Mouse (Mus musculus) liver, embryonic 11.5 days (tissue): ENCODE data around the gene Ina. TPM values are rescaled to one million over a fixed set of nuclear protein-coding genes. Genes with fewer than 3 reads are reported as not detected.
A peak's percentile ranks its signal among the peaks of the same experiment; 100 is the strongest.

Experiments
- ATAC-seq: fragments of 200-750 bp; cut with Nextera tagmentation; replicated peaks from 2 replicates; pipeline ENCODE4 v1.8.0; 2017; ENCODE audit warnings: moderate number of reproducible peaks, mild to moderate bottlenecking, moderate TSS enrichment, moderate library complexity; ENCODE audit not compliant: low FRiP score
- DNase-seq: peaks from one replicate; pipeline ENCODE4 v3.0.0-alpha.2; 2017; ENCODE audit warnings: low spot score
- H3K27ac ChIP-seq: fragments of 300-500 bp; sonication (generic); 2 replicates; pipeline ENCODE4 v1.5.1; 2014; ENCODE audit warnings: mild to moderate bottlenecking, low read depth, low read length, control low read depth
- H3K27me3 ChIP-seq: fragments of 300-500 bp; sonication (generic); replicated peaks from 2 replicates; pipeline ENCODE4 v1.6.1; 2014; ENCODE audit warnings: low read length, mixed read lengths; ENCODE audit not compliant: control insufficient read depth, insufficient read depth
- H3K36me3 ChIP-seq: fragments of 300-500 bp; sonication (generic); 2 replicates; pipeline ENCODE4 v1.6.1; 2014; ENCODE audit warnings: mild to moderate bottlenecking, low read length, moderate library complexity, mixed read lengths; ENCODE audit not compliant: control insufficient read depth, insufficient read depth
- H3K4me1 ChIP-seq: fragments of 300-500 bp; sonication (generic); replicated peaks from 2 replicates; pipeline ENCODE4 v1.6.1; 2014; ENCODE audit warnings: low read length, mixed read lengths; ENCODE audit not compliant: control insufficient read depth, insufficient read depth
- H3K4me2 ChIP-seq: fragments of 300-500 bp; sonication (generic); 2 replicates; pipeline ENCODE4 v1.6.1; 2014; ENCODE audit warnings: mild to moderate bottlenecking, control low read depth, moderate library complexity
- H3K4me3 ChIP-seq: fragments of 300-500 bp; sonication (generic); 2 replicates; pipeline ENCODE4 v1.5.1; 2014; ENCODE audit warnings: low read depth, low read length, control low read depth
- H3K9ac ChIP-seq: fragments of 300-500 bp; sonication (generic); 2 replicates; pipeline ENCODE4 v1.6.1; 2014; ENCODE audit warnings: low read depth, low read length, control low read depth
- H3K9me3 ChIP-seq: fragments of 300-500 bp; sonication (generic); 2 replicates; pipeline ENCODE4 v1.6.1; 2016; ENCODE audit warnings: low read length, inconsistent platforms, mixed read lengths; ENCODE audit not compliant: control insufficient read depth
- WGBS: fragments of 180-500 bp; shearing (Covaris S2); extraction: QIAGEN DNeasy Blood & Tissue Kit; methylation state at CpG from one replicate; pipeline ENCODE4 v1.1.7; 2014; 5-methylcytosine and 5-hydroxymethylcytosine counted together
- polyA plus RNA-seq: library from polyadenylated mRNA; unstranded; fragments of >200 nt; fragmentation: Nextera tagmentation; extraction: Ambion mirVana; gene quantifications from 2 replicates; pipeline ENCODE4 v1.2.1, GENCODE M21; 2014

The Ina gene
- polyA plus RNA-seq, 1 experiment from 2014 or later: 0.26 TPM

DNA sequence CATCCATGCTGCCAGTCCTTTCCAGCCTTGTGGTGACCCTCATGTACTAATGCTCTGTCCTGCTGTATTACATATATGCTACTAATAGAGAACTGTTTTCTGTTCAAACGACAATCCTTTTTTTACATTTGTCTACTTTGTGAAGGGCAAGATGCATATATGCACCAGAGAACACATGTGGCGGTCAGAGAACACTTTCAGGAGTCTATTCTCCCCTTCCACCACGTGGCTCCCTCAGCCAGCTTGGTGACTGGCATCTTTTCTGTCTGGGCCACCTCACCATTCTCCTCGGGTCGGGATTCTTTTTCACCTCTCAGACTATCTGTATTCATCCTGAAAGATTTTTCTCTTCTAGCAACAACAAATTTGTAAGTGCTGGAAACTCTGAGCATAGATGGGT, 8.6 kb upstream of the Ina start:
- WGBS: 52% methylated on average over 5 of the region's 5 CpGs
- ATAC-seq (no peak), DNase-seq (no peak)
- peaks cover 5% of the 10 kb centered on the region; the same call in 1 of the 2 replicates for H3K27me3 ChIP-seq
- no peak overlapping the region for H3K9ac ChIP-seq
- no peak overlapping the region for H3K27ac ChIP-seq
- H3K4me3 ChIP-seq: no peak overlapping the region
- no peak overlapping the region for H3K4me2 ChIP-seq
- H3K36me3 ChIP-seq: no peaks in the 10 kb centered on the region
- H3K9me3 ChIP-seq: no peaks in the 10 kb centered on the region
- no peaks in the 10 kb centered on the region for H3K4me1 ChIP-seq

DNA sequence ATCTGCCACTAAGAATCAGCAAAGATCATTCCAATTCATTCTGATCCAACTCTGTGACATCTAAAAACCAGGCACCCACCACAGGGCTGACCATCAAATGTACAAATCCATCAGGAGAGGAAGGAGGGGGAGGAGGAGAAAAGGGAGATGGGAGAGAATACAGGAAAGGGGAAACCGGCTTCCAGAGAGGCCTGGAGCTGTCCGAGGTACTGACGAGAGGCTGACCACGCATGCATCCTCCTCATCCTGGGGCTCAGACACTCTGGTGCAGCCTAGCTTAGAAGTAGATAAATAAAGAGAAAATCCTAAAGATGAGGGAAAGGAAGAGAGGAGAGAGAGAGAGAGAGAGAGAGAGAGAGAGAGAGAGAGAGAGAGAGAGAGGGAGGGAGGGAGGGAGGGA, 8.2 kb upstream of the Ina start:
- peaks cover 10% of the 10 kb centered on the region for H3K27me3 ChIP-seq
- no peak overlapping the region for H3K4me3 ChIP-seq
- DNase-seq: no peak
- H3K36me3 ChIP-seq: no peaks in the 10 kb centered on the region
- 1% methylated on average over 4 of the region's 4 CpGs for WGBS
- H3K4me1 ChIP-seq: no peaks in the 10 kb centered on the region
- no peak overlapping the region for H3K9ac ChIP-seq
- no peak overlapping the region for H3K27ac ChIP-seq
- no peak overlapping the region for H3K4me2 ChIP-seq
- H3K9me3 ChIP-seq: no peaks in the 10 kb centered on the region
- ATAC-seq: no peak

DNA sequence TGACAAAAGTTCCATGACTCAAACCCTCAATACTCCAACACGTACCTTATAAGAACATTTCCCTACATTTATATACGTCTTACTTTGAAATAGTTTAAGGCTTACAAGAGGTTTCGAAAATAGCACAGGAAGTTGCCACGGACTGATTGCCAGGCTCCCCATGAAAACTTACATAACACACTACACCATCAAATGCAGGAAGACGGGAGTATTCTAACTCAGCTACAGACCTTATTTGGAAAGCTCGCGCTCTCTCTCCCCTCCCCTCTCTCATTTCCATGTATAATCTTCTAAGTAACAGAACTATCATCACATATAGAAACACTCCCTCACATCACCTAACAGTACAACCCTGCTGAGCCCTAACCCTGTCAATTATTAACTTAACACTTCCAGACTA, 5.1 kb upstream of the Ina start:
- H3K9me3 ChIP-seq: no peaks in the 10 kb centered on the region
- no peak overlapping the region for H3K27ac ChIP-seq
- peaks cover 39% of the 10 kb centered on the region for H3K27me3 ChIP-seq
- H3K36me3 ChIP-seq: no peaks in the 10 kb centered on the region
- H3K4me3 ChIP-seq: no peak overlapping the region
- H3K4me1 ChIP-seq: no peaks in the 10 kb centered on the region
- no peak overlapping the region for H3K9ac ChIP-seq
- H3K4me2 ChIP-seq: no peak overlapping the region
- ATAC-seq (no peak), DNase-seq (no peak)
- 82% methylated on average over 7 of the region's 7 CpGs for WGBS

DNA sequence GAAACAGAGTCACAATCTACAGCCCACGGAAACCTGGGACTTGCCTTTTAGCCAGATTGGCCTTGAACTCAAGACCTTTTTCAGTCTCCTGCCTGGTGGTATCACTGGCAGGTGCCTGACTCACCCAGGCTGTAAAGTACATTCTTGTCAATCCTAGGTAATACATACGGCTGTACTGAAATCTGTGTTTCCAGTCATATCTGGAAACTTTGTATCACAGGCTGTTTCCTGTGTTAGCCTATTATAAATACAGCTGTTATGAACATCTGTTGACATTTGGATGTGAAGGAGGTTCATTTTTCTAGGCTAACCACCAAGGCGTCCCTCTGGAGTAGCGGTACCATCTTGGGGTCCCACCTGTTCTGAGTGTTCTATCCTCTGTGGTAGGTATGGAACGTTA, 4.6 kb upstream of the Ina start:
- Histone ChIP-seq H3K36me3 (no peaks in the 10 kb centered on the region), H3K9me3 (no peaks in the 10 kb centered on the region), H3K4me3 (no peak overlapping the region), H3K27ac (no peak overlapping the region), H3K4me2 (no peak overlapping the region), H3K9ac (no peak overlapping the region), H3K27me3 (peaks cover 45% of the 10 kb centered on the region), H3K4me1 (no peaks in the 10 kb centered on the region)
- DNase-seq (no peak), ATAC-seq (no peak)
- WGBS: 80% methylated on average over 5 of the region's 5 CpGs

DNA sequence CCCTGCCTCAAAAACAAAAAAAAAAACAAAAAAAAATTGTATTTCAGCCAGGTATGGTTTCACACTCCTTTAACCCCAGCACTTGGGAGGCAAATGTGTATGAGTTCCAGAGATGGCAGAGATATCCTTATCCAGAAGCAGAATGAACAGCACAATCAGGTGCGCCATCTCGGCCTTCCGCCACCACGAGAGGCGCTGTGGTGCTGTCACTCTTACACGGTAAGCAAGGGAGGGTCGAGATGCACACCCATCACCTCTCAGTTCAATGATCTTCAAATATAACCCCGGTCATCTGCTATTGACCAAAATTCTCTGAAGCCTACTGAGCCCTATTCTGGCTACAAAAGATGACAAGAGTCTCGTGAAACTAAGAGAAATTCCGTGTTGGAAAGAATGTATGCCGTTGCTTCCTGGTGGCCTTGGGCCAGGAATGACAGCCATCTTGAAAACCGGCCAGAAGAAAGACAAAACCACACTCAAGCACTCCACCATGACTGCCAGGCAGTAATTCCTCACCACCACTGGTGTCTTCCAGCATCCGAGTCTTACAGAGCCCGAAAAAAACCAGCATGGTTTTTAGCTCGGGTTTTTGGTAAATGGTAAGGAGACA, 1.9 kb upstream of the Ina start:
- H3K27me3 ChIP-seq: peaks cover 67% of the 10 kb centered on the region
- DNase-seq (no peak), ATAC-seq (no peak)
- no peak overlapping the region for H3K27ac ChIP-seq
- WGBS: 82% methylated on average over 15 of the region's 15 CpGs
- no peak overlapping the region for H3K9ac ChIP-seq
- no peak overlapping the region for H3K4me3 ChIP-seq
- H3K4me2 ChIP-seq: no peak overlapping the region
- no peaks in the 10 kb centered on the region for H3K4me1 ChIP-seq
- no peaks in the 10 kb centered on the region for H3K36me3 ChIP-seq
- no peaks in the 10 kb centered on the region for H3K9me3 ChIP-seq

DNA sequence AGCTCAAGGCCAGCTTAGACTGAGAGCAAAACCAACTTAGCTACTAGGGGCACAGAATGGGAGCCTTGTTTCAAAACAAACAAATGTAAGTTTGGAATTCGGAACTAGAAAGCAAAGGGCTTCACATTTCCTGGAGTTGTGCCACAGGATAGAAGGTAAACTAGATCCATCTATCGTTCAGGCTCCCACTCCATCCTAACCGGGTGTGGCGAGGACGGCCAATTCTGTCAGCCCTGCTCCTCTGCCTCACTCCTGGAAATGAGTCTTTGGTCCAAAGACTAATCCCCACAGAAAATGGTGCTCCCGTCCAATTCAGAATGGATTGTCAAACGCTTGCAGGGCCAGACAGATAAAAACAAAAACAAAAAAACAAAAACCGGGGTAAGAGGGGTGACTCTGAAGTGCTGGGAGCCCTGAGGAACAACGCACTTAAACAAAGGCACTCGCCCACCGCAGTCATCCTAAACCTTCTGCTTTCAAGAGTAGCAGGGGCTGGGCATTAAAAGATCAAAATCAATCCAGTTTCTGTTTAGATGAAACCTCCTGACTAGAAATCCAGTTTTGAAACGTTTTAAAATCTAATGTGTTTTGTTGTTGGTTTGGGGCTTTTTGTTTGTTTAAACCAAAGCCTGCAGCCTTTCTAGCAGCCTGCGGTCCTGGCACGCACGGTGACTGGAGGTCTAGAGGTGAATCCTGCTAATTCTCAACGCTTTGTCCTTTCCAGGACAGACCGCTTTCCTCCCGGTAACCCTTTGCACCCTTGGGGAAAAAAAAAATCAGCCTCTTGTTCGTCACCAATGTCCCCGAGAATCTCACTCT, 949 bp upstream of the Ina start:
- Histone ChIP-seq H3K9me3 (no peaks in the 10 kb centered on the region), H3K4me1 (no peaks in the 10 kb centered on the region), H3K27me3 (peaks cover 77% of the 10 kb centered on the region), H3K9ac (no peak overlapping the region), H3K36me3 (no peaks in the 10 kb centered on the region), H3K4me3 (peak overlapping the region; percentile 38), H3K4me2 (no peak overlapping the region), H3K27ac (no peak overlapping the region)
- 16% methylated on average over 20 of the region's 20 CpGs for WGBS
- DNase-seq (no peak), ATAC-seq (no peak)

DNA sequence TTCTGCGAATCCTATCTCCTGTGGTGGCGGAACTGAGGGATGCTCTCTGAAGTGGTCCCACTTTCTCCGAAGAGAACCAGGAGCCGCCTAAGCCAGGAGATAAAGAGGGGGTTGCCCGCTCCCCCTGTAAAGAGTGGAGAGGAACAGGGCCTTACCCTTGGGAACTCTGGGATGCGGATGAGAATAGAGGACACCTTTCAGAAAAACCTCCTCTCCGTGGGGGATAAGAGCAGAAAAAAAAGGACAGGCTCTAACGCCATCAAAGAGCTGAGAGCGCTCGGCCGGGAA, 395 bp upstream of the Ina start:
- H3K27ac ChIP-seq: no peak overlapping the region
- H3K27me3 ChIP-seq: peaks cover 82% of the 10 kb centered on the region
- ATAC-seq: no peak
- no peak overlapping the region for H3K9ac ChIP-seq
- H3K4me1 ChIP-seq: no peaks in the 10 kb centered on the region
- no peaks in the 10 kb centered on the region for H3K36me3 ChIP-seq
- H3K4me3 ChIP-seq: peak overlapping the region; percentile 38
- no peaks in the 10 kb centered on the region for H3K9me3 ChIP-seq
- no peak for DNase-seq
- 3% methylated on average over 11 of the region's 11 CpGs for WGBS
- H3K4me2 ChIP-seq: peak overlapping the region; percentile 58

DNA sequence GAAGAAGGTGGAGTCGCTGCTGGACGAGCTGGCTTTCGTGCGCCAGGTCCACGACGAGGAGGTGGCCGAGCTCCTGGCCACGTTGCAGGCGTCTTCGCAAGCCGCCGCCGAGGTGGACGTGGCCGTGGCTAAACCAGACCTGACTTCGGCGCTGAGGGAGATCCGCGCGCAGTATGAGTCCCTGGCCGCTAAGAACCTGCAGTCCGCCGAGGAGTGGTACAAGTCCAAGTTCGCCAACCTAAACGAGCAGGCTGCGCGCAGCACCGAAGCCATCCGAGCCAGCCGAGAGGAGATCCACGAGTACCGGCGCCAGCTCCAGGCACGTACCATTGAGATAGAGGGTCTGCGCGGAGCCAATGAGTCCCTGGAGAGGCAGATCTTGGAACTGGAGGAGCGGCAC, 898 bp downstream of the Ina start:
- DNase-seq: no peak
- ATAC-seq: no peak
- 4% methylated on average over 37 of the region's 37 CpGs for WGBS
- H3K9ac ChIP-seq: no peak overlapping the region
- peak overlapping the region; percentile 38 for H3K4me3 ChIP-seq
- no peaks in the 10 kb centered on the region for H3K4me1 ChIP-seq
- peak overlapping the region; percentile 58 for H3K4me2 ChIP-seq
- H3K27ac ChIP-seq: no peak overlapping the region
- H3K9me3 ChIP-seq: no peaks in the 10 kb centered on the region
- H3K27me3 ChIP-seq: peaks cover 81% of the 10 kb centered on the region
- no peaks in the 10 kb centered on the region for H3K36me3 ChIP-seq

DNA sequence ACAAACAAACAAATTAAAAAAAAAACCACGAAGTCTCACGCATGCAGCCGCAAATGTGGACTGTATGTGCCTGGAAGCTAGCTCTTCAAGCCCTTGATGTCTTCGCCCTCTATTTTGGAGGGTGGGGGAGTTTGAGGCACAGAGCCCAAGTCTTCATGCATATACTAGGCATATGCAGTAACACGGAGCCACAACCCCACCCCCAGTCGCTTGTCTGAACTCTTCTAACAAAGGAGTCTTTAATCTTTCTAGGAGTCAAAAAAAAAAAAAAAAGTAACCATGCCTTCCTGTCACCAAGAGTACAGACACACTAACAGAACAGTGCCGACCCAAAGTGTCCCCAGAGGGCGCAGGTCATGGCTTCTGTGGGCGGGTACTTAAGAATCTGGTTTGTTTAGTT, 1.5 kb downstream of the Ina start:
- no peak overlapping the region for H3K9ac ChIP-seq
- H3K9me3 ChIP-seq: no peaks in the 10 kb centered on the region
- DNase-seq (no peak), ATAC-seq (no peak)
- no peaks in the 10 kb centered on the region for H3K36me3 ChIP-seq
- H3K27me3 ChIP-seq: peaks cover 79% of the 10 kb centered on the region
- H3K4me2 ChIP-seq: no peak overlapping the region
- no peaks in the 10 kb centered on the region for H3K4me1 ChIP-seq
- WGBS: 8% methylated on average over 9 of the region's 9 CpGs
- H3K4me3 ChIP-seq: no peak overlapping the region
- no peak overlapping the region for H3K27ac ChIP-seq
